Mouse (Mus musculus): ENCODE data around the gene Prkab1.

GRCm38 (mm10) chr5:115982671-115983373, 41.5 kb downstream of the Prkab1 start:
- TF ChIP-seq POLR2A (IDR thresholded peaks at IDR 0.05; ENCODE audit: insufficient read depth, low read depth, low read length) (no peak), CTCF (IDR thresholded peaks at IDR 0.05; ENCODE audit: insufficient read depth, low read depth, low read length) (no peak)
